Mouse (Mus musculus) hindlimb bud, embryonic 11.5 days (tissue): Measurements from ENCODE around the gene Asb2.
A peak's percentile ranks its signal among the peaks of the same experiment; 100 is the strongest.

ENCODE experiments used
- DNase-seq: peaks from one replicate; pipeline ENCODE4 v3.0.0-alpha.2; 2012; ENCODE audit warnings: low read depth, low spot score; ENCODE audit errors: extremely low spot score

Asb2 gene

DNA sequence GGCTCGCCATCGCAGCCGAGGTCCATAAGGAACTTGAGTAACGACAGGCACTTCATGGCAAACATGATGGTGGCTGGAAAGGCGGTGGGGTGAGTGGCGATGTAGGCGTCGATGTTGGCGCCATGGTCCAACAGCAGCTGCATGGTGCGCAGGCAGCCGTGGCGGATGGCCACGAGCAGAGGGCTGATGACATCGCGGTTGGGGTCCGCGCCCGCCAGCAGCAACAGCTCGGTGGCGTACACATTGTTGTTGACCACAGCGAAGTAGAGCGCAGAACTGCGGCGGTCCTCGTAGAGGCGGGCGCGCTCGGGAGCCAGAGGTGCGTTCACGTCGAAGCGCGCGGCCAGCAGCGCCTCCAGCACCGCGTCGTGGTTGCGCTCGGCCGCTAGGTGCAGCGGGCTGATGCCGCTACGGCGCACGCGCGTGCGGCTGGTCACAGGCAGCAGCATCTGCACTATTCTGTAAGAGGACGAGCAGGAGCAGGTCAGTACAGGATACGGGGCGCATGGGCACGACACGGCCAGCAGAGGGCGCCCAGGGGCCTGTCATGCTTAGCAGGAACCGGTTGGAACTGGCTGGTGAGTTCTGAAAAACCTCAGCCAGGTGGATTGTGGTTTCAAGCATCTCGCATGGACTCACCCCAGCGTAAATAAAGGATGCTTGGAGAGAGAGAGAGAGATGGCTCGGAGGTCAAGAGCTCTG, 30.5 kb downstream of the Asb2 start:
- DNase-seq: peak; percentile 75

DNA sequence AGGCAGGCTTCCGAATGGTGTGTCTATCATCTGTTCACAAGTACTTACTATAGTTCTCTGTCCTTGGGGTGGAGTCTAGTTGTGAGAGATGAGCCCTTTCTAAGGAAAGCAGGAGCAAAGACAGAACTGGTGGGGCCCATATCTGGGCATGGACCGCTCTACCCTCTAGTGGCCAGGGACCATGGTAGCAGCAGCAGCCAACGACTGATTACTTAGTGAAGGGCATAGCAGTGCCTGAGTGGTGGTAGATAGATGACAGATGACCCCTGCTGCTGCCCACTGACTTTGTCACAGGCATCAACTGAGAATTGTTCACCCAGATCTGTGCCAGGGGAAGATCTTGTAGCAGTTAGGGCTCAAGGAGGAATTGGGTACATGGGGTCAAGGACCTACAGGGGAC, 33.0 kb downstream of the Asb2 start:
- no peak for DNase-seq

DNA sequence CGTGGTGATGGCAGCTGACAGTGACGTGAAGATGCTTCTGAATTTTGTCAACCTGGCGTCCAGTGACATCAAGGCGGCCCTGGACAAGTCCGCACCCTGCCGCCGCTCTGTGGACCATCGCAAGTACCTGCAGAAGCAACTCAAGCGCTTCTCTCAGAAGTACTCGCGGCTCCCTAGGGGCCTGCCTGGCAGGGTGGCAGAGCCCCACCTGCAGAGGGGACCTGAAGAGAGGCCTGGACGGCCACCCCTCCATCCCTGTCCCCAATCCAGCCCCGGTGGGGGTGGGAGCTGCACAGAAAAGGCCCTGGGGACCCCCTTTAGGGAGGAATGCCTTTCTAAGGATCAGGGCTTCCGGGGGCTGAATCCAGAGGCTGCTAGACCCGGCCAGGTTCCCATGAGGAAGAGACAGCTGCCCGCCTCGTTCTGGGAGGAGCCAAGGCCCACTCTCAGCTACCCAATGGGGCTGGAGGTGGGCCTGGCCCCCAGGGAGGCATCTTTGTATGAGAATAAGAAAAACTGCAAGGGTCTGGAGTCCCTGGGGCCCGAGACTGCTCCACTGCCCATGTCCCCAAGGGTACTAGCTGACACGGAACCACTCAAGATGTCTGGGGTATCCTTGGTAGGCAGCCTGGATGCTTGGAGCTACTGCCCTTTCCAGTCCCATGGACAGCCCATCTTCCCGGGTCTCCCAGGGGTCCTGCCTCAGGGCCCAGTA, 39.8 kb downstream of the Asb2 start:
- DNase-seq: no peak

DNA sequence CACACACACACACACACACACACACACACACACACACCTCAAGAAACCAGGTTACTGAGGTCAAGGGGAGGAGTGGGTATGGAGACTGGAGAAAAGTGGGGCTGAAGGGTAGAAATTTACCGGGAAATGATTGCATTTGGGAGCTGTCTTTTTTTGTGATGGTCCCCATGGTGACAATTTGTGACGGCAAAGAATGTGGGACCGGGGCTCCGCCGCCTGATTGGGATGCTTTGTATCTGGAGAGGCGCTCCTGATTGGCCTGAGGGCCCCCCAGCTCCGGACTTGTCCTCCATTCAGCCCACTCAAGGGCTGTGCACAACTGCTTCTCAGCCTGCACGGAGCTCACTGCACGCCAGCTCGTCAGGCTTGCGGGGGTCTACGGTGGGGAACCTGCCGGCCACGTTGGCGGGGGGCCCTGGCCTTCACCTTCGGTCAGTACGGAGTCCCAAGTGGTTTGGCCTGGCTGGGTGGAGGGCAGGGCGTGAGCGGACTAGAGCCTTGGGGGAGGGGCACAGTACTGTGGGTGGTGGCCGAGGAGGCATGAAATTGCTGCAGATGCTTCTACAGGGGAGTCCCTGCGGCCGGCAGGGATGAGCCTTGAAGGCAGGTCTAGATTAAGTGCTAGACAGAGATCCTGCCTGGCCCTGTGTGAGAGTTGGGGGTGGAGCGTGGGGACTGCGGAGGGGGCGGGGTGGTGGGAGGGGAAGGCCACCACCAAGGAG, 41.0 kb downstream of the Asb2 start:
- DNase-seq: no peak

DNA sequence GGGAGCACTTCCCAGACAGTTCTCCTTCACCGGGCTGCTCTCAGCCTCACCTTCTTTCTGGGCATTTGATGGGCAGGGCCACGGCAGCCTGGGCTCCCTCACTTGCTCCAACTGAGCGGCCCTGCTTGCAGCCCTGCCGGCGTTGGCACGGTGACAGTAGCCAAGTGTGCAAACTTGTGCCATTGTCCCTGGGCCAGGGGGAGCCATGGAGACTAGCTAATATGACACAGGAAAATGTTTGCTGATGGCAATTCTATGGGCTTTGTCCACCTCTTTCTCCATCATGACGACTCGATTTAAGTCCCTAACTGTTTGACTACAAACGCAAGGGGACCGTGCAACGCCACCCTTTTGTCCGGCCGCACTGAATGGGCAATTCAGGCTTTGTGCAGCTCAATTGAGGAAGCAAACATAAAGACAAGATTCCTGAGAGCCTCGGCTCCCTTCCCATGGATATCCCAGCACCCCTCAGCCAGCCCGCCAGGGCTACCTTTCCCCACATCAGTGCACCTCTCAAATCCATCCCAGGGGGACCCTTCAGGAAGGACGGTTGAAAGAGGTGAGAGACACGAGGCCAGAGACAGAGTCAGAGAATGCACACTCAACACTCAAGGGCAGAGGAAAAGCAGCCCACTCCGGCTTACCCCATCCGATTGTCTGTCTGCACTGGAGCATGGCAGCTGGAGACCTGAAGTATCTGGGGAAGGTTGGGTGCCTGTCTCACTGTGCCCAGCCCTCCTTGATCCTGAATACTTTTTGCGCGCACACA, 41.7 kb downstream of the Asb2 start:
- no peak for DNase-seq

DNA sequence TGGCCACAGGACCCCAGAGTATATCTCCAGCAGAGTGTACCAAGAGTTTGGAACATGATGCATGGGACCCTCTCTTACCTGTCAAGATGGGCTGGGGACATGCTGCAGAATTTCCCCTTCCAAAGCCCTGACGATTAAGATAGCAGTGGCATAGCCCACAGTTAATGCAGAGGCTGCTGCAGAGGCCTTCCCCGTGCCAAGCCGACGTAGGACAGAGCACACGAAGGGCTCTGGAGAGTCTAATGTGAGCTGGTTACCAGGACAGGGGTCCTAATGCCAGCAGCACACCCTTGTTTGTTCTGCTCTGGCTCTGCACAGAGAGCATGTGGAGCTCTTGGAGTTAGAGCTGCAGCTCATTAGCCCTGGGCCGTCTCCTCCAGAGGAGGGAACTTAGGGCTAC, 42.5 kb downstream of the Asb2 start:
- no peak for DNase-seq

DNA sequence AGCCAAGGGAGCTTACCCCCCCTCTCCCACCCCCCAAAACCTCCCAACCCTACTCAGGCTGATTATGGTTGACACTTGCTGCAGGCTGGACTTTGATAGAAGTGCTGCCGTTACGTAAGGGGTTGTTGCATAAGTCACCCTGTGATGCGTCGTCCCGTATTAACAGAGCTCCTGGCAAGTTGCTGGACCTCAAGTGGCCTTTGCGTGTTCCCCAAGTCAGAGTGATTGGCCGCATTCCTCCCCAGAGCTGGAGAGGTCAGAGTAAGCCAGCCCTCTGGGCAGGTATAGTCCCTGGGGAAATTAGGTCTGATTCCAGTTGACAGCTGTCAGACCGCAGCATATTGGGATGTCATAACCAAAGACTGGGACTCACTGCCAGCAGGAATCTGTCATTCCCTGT, 43.9 kb downstream of the Asb2 start:
- DNase-seq: no peak

DNA sequence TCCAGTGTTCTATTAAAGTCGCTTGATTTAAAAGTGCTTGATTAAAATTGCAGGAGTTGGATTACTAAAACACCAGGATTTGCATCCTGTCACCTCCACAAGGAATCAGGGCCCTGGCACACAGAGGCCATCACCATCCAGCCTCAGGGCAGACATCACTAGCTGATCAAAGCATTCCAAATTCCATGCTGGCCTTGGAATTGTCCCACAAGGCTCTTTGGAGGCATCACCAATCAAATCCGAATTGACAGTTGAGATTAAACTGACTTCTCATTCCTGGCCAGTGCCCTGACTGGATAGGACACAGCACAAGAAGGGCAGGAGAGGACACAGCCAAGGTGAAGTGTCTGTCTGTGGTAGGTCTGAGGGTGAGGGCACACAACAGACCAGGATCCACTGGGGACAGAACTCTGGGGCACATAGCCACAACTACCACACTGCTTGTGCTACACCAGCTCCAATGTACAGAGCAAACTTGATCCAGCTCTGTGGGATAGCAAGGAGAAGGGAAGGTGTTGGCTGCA, 45.0 kb downstream of the Asb2 start, which contains the start of gene Fam181a:
Gene Fam181a (plus strand): TSS at position 232 of the 524 bp plus-strand sequence.
- DNase-seq: no peak

DNA sequence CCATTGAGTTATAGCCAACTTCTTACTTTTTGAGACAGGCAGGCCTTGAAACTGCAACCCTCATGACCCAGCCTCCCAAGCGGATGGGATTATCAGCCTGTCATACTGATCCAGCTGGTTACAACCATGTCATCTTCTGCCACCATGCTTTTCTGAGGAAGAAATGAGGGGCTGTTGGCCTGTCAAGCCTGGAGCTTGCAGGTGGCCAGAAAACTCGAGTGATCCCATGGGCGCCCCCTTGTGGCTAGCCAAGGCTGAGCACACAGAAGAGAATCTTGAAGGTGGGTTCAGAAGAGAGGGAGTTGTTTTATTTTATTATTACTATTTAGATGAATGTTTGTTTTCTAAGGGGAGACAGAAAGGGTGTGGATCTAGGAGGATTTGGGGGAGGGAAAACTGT, 49.1 kb downstream of the Asb2 start:
- DNase-seq: no peak

DNA sequence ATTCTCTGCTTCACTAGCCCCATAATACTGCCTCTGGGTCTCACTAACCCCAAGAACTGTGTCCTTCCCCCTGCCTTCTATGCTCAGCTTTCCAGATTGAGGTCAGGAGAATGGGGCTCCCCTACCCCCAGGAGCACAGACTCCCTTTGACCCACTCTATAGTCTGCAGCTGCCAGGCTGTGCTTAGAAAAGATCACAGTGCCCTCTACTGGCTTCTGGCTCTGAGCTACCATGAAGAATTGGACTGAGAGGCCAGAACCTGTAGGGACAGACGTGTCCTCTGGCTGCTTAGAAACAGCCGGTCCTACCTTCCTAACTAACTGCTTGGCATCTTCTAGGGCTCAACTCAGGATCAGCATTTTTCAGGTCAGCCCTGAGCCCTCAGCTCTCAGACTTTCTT, 49.6 kb downstream of the Asb2 start:
- no peak for DNase-seq

DNA sequence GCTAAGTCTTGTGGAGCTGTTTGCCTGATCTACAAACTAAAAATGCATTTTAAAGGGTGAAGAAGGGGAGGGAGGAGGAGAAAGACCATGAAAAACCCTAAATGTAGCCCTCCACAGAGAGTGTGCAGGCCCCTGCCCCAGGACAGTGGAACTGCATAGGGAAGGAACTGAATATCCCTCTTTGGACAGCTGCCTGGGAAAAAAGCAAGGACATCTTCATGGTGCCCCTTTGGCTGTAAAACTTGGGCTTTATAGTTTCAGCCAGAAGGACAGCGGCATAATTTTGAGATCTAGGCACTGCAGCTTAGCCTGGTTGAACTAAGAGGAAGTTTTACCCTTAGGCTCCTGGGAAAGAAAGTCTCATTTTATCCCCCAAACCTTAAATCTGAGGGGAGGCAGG, 52.8 kb downstream of the Asb2 start:
- no peak for DNase-seq

DNA sequence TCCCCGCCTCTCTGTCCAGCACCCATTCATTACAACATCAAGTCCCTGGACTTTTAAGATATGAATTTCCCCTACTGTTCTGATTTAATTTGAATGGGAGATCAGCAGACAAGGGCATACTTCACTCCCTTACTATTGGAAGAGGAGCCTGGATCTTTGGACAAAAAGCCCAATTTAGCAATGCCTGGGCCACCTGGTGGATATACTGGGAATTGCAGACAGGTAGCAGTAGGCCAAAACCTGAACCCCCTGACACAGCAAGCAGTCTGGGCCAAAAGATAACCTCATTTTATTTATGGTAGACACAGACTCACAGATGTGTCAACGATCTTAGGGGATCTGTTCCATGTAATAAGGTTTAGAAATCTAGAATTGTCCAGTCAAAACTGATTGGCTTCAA, 54.2 kb downstream of the Asb2 start:
- no peak for DNase-seq

DNA sequence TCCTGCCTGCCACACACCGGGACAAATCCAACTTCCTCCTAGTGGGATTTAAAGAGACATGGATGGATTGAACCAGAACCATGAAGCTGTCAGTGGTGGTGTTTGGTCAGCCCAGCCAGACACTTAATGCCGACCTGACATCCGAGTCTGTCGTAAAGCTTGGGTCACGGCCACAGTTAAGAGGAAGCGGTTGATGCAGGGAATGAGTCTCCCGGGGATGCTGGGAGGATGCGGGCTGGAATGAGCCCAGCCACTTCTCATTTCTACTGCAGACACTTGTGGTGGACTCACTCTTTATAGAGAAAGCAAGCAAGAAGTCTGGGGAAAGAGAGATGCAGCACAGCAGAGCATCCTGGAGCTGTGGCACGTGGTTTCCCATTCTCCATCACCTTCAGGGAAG, 55.3 kb downstream of the Asb2 start:
- no peak for DNase-seq

DNA sequence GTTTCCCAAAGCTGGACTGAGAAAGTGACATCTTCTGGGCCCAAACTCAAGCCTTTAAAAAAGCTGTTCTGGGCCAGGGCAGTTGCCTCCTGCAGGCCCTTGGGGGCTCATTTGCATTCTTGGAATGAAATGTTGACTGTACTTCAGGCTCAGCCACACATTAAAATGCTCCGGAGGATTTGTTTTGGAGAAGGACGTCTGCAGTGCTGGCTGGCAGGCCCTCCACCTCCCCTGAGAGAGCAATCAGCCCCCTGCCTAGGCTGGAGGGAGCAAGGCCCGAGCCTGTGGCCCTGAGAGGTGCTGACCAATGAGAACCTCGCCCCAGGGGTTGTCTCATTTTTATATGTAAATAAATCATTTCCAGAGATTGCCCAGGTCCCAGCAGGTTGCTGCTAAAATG, 59.5 kb downstream of the Asb2 start:
- DNase-seq: no peak

DNA sequence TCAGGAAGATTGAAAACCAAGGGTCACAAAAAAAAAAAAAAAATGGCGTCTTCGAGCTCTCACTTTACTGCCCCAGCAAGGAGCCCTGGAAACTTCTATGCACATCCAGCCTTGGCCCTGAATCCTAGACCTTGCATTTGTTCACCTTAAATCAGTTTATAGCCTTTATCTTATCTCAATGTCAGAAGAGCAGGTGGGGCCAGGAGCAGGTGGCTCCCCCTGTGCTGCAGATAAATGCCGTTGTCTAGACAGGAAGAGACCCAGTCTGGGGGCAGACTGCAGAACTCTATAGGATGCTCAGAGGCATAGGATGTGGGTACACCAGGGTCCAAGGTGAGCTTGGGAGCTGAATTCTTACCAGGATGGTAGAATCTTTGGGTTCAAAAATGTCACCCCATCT, 63.4 kb downstream of the Asb2 start:
- no peak for DNase-seq

DNA sequence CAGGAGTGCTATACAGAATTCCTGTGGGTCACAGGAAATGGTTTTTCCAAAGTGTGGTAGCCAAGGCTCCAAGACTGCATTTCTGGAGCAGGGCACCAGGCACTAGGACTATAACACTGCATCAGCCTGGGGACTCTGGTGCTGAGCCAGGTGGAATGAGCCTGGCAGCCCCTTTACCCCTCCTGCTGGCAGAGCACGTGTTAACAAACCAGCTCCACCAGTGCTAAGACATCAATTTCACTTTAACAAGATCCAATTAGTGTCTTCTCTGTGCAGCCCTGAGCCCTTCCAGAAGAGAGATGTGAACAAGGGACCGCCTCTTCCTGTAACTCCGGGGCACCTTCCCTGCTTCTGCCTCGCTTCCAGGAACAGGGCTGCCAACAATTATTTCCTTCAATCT, 68.5 kb downstream of the Asb2 start:
- no peak for DNase-seq

DNA sequence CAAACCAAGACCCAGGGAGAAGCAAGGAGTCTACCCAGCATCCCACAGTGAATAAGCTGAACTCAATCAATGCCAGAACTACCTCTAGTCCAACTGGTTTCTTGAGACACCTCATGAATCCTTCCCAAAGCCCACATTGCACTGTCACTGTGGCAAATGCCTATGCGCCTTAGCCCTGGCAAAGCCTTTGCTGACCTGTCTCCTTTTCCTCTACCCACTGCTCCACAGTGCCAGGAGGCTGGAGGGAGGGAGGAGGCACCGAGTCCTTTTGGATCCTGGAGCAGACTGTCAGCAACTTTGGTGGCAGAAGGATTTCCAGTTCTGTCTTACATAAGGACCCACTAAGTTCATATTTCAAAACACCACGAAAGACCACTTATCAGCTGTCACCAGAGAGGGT, 72.4 kb downstream of the Asb2 start:
- no peak for DNase-seq

DNA sequence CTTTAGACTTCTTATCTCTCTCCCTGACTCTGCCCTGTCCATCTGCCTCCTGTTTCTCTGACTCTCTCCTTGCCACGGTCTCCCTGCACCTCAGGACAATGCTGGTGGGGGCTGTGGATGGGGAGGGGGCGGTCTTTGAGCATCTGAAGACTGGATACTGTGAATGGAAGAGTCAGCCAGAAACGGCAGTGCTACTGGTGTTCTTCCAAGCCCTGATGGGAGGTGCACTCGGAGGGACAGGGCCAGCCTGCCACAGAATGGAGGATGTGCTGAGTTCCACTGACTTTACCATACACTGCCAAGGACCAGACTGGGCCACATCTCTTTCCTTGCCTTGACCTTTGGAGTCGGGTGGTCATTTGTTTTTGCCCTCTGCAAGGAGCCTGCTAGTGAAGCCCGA, 72.9 kb downstream of the Asb2 start:
- no peak for DNase-seq

DNA sequence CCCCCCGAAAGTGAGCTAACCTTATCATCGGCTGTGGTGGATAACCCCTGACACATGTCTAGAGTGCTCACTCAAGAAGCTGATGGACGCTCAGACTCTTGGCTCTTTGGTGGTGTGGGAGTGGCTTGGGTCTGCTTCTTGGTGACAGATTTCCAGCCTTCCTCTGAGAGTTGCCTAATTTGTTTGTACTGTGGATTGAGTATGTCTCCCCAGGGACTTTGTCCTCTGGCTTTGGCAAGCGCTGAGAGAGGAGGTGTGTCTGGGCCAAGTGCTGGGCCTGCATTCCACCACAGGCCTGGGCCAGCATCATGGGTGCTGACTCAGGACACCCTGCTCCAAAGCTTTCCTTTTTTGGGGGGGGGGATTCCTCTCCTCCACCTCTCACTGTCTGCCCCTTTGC, 73.9 kb downstream of the Asb2 start:
- no peak for DNase-seq

DNA sequence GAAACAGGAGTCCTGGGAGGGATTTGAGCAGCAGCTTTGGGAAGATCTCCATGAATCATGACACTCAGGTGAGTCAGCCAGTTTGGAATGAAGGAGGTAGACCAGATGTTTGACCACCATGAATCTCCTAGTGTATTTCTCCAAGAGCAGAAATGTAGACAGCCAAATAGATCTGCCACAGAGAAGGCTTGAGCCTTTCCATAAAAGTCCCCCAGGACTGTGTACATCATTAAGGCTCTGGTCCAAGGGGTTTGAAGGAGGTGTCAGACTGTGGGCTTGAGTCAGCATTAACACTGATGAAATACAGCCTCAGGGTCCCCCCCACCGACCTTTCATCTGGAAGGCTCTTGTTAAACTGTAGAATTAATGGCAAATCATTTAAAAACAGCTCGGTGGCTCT, 74.3 kb downstream of the Asb2 start:
- DNase-seq: no peak

DNA sequence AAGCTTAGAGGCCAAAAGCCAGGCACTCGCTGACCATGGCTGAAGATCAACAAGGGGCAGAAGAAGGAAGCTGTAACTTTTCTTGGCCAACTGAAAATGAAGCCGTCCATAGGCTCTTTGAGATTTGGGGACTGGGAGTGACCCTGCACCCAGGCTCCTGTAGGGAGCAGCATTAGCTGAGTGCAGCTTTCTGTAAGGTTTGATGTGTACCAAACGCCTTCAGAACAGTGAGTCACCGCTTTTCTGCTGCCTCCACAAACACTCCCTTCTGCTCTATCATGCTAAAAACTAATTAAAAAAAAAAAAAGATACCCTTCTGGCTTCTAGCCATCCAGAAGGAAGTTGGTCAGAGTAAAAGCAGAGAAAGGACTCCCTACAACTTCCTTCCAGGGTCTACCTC, 79.4 kb downstream of the Asb2 start:
- no peak for DNase-seq
